Mouse (Mus musculus) MEL (cell line): Measurements from ENCODE around the gene Gpsm3. TPM values are rescaled to one million over a fixed set of nuclear protein-coding genes. Genes with fewer than 3 reads are reported as not detected.

Source experiments
- DNase-seq: peaks from one replicate; pipeline ENCODE4 v3.0.0; 2011; ENCODE audit warnings: low read depth, low spot score
- H3K27ac ChIP-seq: 2 replicates; pipeline ENCODE4 v1.5.1; 2012; ENCODE audit warnings: low read depth, mild to moderate bottlenecking, control low read depth, low read length, moderate library complexity; ENCODE audit not compliant: control insufficient read depth
- H3K27me3 ChIP-seq, 2 experiments: fragments of 150-350 bp in 1 of 2; sonication (generic) in 1 of 2; 2 replicates each; pipeline ENCODE4 v1.6.1; 2012; ENCODE audit warnings: low read length in 2 of 2, mild to moderate bottlenecking in 2 of 2, improper control_type of control experiment in 1 of 2, moderate library complexity in 1 of 2; ENCODE audit not compliant: insufficient read depth in 2 of 2, control insufficient read depth in 1 of 2
- H3K36me3 ChIP-seq, 2 experiments: 2 replicates each; pipeline ENCODE4 v1.6.1; 2012 to 2014; ENCODE audit warnings: low read length in 2 of 2, improper control_type of control experiment in 1 of 2, inconsistent platforms in 1 of 2, mild to moderate bottlenecking in 1 of 2; ENCODE audit not compliant: insufficient read depth in 2 of 2, control insufficient read depth in 1 of 2
- H3K4me1 ChIP-seq, 2 experiments: fragments of 150-350 bp in 1 of 2; sonication (generic) in 1 of 2; 2 replicates each; pipeline ENCODE4 v1.6.1; 2012; ENCODE audit warnings: low read length in 2 of 2, improper control_type of control experiment in 1 of 2, mild to moderate bottlenecking in 1 of 2; ENCODE audit not compliant: insufficient read depth in 2 of 2, control insufficient read depth in 1 of 2
- H3K4me3 ChIP-seq, 2 experiments: fragments of 150-350 bp in 1 of 2; sonication (generic) in 1 of 2; 2 replicates each; pipeline ENCODE4 v1.5.1; 2012; ENCODE audit warnings: low read depth in 2 of 2, low read length in 2 of 2, mild to moderate bottlenecking in 2 of 2, moderate library complexity in 2 of 2, control low read depth in 1 of 2, improper control_type of control experiment in 1 of 2; ENCODE audit not compliant: control insufficient read depth in 1 of 2, insufficient read depth in 1 of 2
- H3K79me2 ChIP-seq: 2 replicates; pipeline ENCODE4 v1.6.1; 2012; ENCODE audit warnings: mild to moderate bottlenecking, low read length, moderate library complexity; ENCODE audit not compliant: control insufficient read depth, poor library complexity, insufficient read depth
- H3K9ac ChIP-seq: 2 replicates; pipeline ENCODE4 v1.6.1; 2012; ENCODE audit warnings: low read depth, mild to moderate bottlenecking, control low read depth, low read length, moderate library complexity; ENCODE audit not compliant: control insufficient read depth, poor library complexity, severe bottlenecking
- H3K9me3 ChIP-seq: fragments of 150-350 bp; sonication (generic); replicated peaks from 2 replicates; pipeline ENCODE4 v1.6.1; 2012; ENCODE audit warnings: mild to moderate bottlenecking, low read length, improper control_type of control experiment, moderate library complexity; ENCODE audit not compliant: insufficient read depth
- BHLHE40 ChIP-seq: IDR thresholded peaks from 2 replicates; pipeline ENCODE4 v1.6.1; 2012; ENCODE audit warnings: low read depth, mild to moderate bottlenecking, inconsistent platforms, low read length, improper control_type of control experiment, borderline replicate concordance
- CHD1 ChIP-seq: IDR thresholded peaks from 2 replicates; pipeline ENCODE4 v1.6.1; 2012; ENCODE audit warnings: low read depth, mild to moderate bottlenecking, inconsistent platforms, low read length, improper control_type of control experiment
- CHD2 ChIP-seq: IDR thresholded peaks from 2 replicates; pipeline ENCODE4 v1.6.1; 2011; ENCODE audit warnings: low read length, improper control_type of control experiment
- E2F4 ChIP-seq: IDR thresholded peaks from 2 replicates; pipeline ENCODE4 v1.6.1; 2011; ENCODE audit warnings: low read depth, low read length, improper control_type of control experiment, borderline replicate concordance
- ELF1 ChIP-seq: IDR thresholded peaks from 2 replicates; pipeline ENCODE4 v1.6.1; 2014; ENCODE audit warnings: low read depth, mild to moderate bottlenecking, inconsistent platforms, low read length, improper control_type of control experiment, moderate library complexity
- GABPA ChIP-seq: IDR thresholded peaks from 2 replicates; pipeline ENCODE4 v1.6.1; 2012; ENCODE audit warnings: low read depth, mild to moderate bottlenecking, inconsistent platforms, low read length, improper control_type of control experiment, moderate library complexity
- JUND ChIP-seq: IDR thresholded peaks from 2 replicates; pipeline ENCODE4 v1.6.1; 2011; ENCODE audit warnings: low read depth, mild to moderate bottlenecking, improper control_type of control experiment, low read length
- KAT2A ChIP-seq: conservative IDR thresholded peaks from 2 replicates; pipeline ENCODE4 v1.6.1; 2012; ENCODE audit warnings: low read depth, low read length, improper control_type of control experiment, inconsistent platforms
- MAFK ChIP-seq: IDR thresholded peaks from 2 replicates; pipeline ENCODE4 v1.6.1; 2011; ENCODE audit warnings: low read depth, mild to moderate bottlenecking, low read length, improper control_type of control experiment, borderline replicate concordance
- MAX ChIP-seq: IDR thresholded peaks from 2 replicates; pipeline ENCODE4 v1.6.1; 2011; ENCODE audit warnings: low read length, improper control_type of control experiment
- MAZ ChIP-seq: IDR thresholded peaks from 2 replicates; pipeline ENCODE4 v1.6.1; 2012; ENCODE audit warnings: low read depth, mild to moderate bottlenecking, inconsistent platforms, low read length, improper control_type of control experiment
- MEF2A ChIP-seq: IDR thresholded peaks from 2 replicates; pipeline ENCODE4 v1.6.1; 2014; ENCODE audit warnings: low read depth, mild to moderate bottlenecking, inconsistent platforms, low read length, improper control_type of control experiment; ENCODE audit not compliant: poor library complexity, insufficient replicate concordance, severe bottlenecking; ENCODE audit errors: extremely low read depth
- MXI1 ChIP-seq: IDR thresholded peaks from 2 replicates; pipeline ENCODE4 v1.6.1; 2011; ENCODE audit warnings: mild to moderate bottlenecking, low read depth, low read length, improper control_type of control experiment
- POLR2A ChIP-seq, 2 experiments: IDR thresholded peaks; 2 replicates each; pipeline ENCODE4 v1.6.1; 2011 to 2012; ENCODE audit warnings: low read length in 2 of 2, mild to moderate bottlenecking in 2 of 2, control low read depth in 1 of 2, improper control_type of control experiment in 1 of 2, low read depth in 1 of 2, moderate library complexity in 1 of 2; ENCODE audit not compliant: control insufficient read depth in 1 of 2, insufficient read depth in 1 of 2, poor library complexity in 1 of 2
- POLR2AphosphoS2 ChIP-seq: IDR thresholded peaks from 2 replicates; pipeline ENCODE4 v1.6.1; 2011; ENCODE audit warnings: low read length, improper control_type of control experiment
- POLR2AphosphoS5 ChIP-seq: IDR thresholded peaks from 2 replicates; pipeline ENCODE4 v1.6.1; 2012; ENCODE audit warnings: low read depth, borderline replicate concordance, mild to moderate bottlenecking, inconsistent platforms, low read length, moderate library complexity, mixed read lengths
- RAD21 ChIP-seq: IDR thresholded peaks from 2 replicates; pipeline ENCODE4 v1.6.1; 2011; ENCODE audit warnings: mild to moderate bottlenecking, low read depth, low read length, improper control_type of control experiment
- SIN3A ChIP-seq: IDR thresholded peaks from 2 replicates; pipeline ENCODE4 v1.6.1; 2012; ENCODE audit warnings: low read length, improper control_type of control experiment, inconsistent platforms
- SMC3 ChIP-seq: IDR thresholded peaks from 2 replicates; pipeline ENCODE4 v1.6.1; 2011; ENCODE audit warnings: low read depth, low read length, improper control_type of control experiment
- TAL1 ChIP-seq: IDR thresholded peaks from 2 replicates; pipeline ENCODE4 v1.6.1; 2012; ENCODE audit warnings: mild to moderate bottlenecking, inconsistent platforms, low read length, moderate library complexity, mixed read lengths
- TCF12 ChIP-seq: IDR thresholded peaks from 2 replicates; pipeline ENCODE4 v1.6.1; 2014; ENCODE audit warnings: low read depth, mild to moderate bottlenecking, inconsistent platforms, low read length, improper control_type of control experiment, moderate library complexity
- UBTF ChIP-seq: IDR thresholded peaks from 2 replicates; pipeline ENCODE4 v1.6.1; 2012; ENCODE audit warnings: low read depth, mild to moderate bottlenecking, inconsistent platforms, low read length, improper control_type of control experiment, moderate library complexity, borderline replicate concordance; ENCODE audit not compliant: insufficient read depth
- USF2 ChIP-seq, 2 experiments: IDR thresholded peaks; 2 replicates each; pipeline ENCODE4 v1.6.1; 2011 to 2012; ENCODE audit warnings: improper control_type of control experiment in 2 of 2, low read length in 2 of 2, borderline replicate concordance in 1 of 2, inconsistent platforms in 1 of 2, low read depth in 1 of 2, mild to moderate bottlenecking in 1 of 2; ENCODE audit not compliant: insufficient read depth in 1 of 2
- ZKSCAN1 ChIP-seq: IDR thresholded peaks from 2 replicates; pipeline ENCODE4 v1.6.1; 2012; ENCODE audit warnings: low read depth, mild to moderate bottlenecking, inconsistent platforms, low read length, improper control_type of control experiment, moderate library complexity
- ZMIZ1 ChIP-seq: IDR thresholded peaks from 2 replicates; pipeline ENCODE4 v1.6.1; 2012; ENCODE audit warnings: low read depth, mild to moderate bottlenecking, inconsistent platforms, low read length, improper control_type of control experiment, moderate library complexity
- ZNF384 ChIP-seq: IDR thresholded peaks from 2 replicates; pipeline ENCODE4 v1.6.1; 2012; ENCODE audit warnings: low read depth, mild to moderate bottlenecking, inconsistent platforms, low read length, improper control_type of control experiment
- polyA plus RNA-seq, 2 experiments: library from polyadenylated mRNA; stranded (reverse) in 1 of 2; unstranded in 1 of 2; fragments of >175 nt in 1 of 2; fragments of >200 nt in 1 of 2; gene quantifications; 2 replicates each; pipeline versions ENCODE4 v1.2.1 to v1.2.4; 2012; ENCODE audit warnings: low replicate concordance in 2 of 2, low read depth in 1 of 2; ENCODE audit not compliant: insufficient read length in 2 of 2, insufficient read depth in 1 of 2, missing spikeins in 1 of 2
- total RNA-seq: library from RNA; depleted of rRNA; stranded (reverse); fragments of 300-350 nt; gene quantifications from 2 replicates; pipeline ENCODE4 v1.2.3, GENCODE M21; 2012

Gene Gpsm3
- total and polyA plus RNA-seq, 3 experiments = 10.6 to 37.8 TPM; not detected in 1

- TF ChIP-seq JUND (no peak), ZKSCAN1 (no peak), TCF12 (peak; percentile 25; the same call in 1 of the 2 replicates), SIN3A (peak; percentile 97), MXI1 (peak; percentile 76), MAZ (peak; percentile 88), CHD2 (no peak), MAFK (no peak), E2F4 (no peak), POLR2AphosphoS5 (no peak), SMC3 (no peak), POLR2AphosphoS2 (peak; percentile 85; the same call in 1 of the 2 replicates), POLR2A (IDR thresholded peaks at IDR 0.05; ENCODE audit: control insufficient read depth in 1 of 2, insufficient read depth in 1 of 2, low read depth in 1 of 2, low read length in 2 of 2, poor library complexity in 1 of 2) (peak; percentile 49 to 79; a peak in 3 of 4 replicates), GABPA (no peak)
Observed at GRCm38 (mm10) chr17:34627093-34627942, 37.7 kb downstream of the Gpsm3 start (continued).

- peaks cover 0 to 13% of the 10 kb centered on the region in 2 experiments; a peak in 3 of 4 replicates for H3K36me3 ChIP-seq
- peak within 1 kb of the TSS; percentile 61 to 91 for H3K4me3 ChIP-seq
- no peak for DNase-seq
- peak within 1 kb of the TSS; percentile 94 for H3K27ac ChIP-seq
- peaks cover 16% of the 10 kb centered on the region for H3K79me2 ChIP-seq
- TF ChIP-seq RAD21 (no peak), TCF12 (0 out of 2 replicates have a peak, but pooled peaks have one; percentile 4), ELF1 (no peak), POLR2AphosphoS2 (no peak), TAL1 (no peak), ZNF384 (no peak), USF2 (IDR thresholded peaks at IDR 0.05; ENCODE audit: borderline replicate concordance in 1 of 2, insufficient read depth in 1 of 2, low read depth in 1 of 2, low read length in 2 of 2) (no peak), KAT2A (no peak), CHD1 (no peak), POLR2A (IDR thresholded peaks at IDR 0.05; ENCODE audit: control insufficient read depth in 1 of 2, insufficient read depth in 1 of 2, low read depth in 1 of 2, low read length in 2 of 2, poor library complexity in 1 of 2) (peak in 1 of 2 experiments; percentile 13; a peak in 1 of 4 replicates), ZMIZ1 (0 out of 2 replicates have a peak, but pooled peaks have one; percentile 7), UBTF (peak; percentile 67; the same call in 1 of the 2 replicates), MAX (no peak), MAZ (0 out of 2 replicates have a peak, but pooled peaks have one; percentile 14), MEF2A (no peak), BHLHE40 (no peak)
- no peaks in the 10 kb centered on the region for H3K9me3 ChIP-seq
- no peaks in the 10 kb centered on the region; a peak in 1 of 4 replicates for H3K27me3 ChIP-seq
- peak within 1 kb of the TSS; percentile 90 for H3K9ac ChIP-seq
- H3K4me1 ChIP-seq = peaks cover 0 to 26% of the 10 kb centered on the region in 2 experiments; a peak in 3 of 4 replicates
Observed at GRCm38 (mm10) chr17:34627943-34628643, 38.5 kb downstream of the Gpsm3 start, which contains the start of gene Ppt2. Gene Ppt2, minus strand, starts transcription at chr17:34628510.
